In genomic region chr7:80115224-80115590, GRCm38 (mm10) we compare ENCODE assay signal across 8 mouse cellular contexts. TPM values are rescaled to one million over a fixed set of nuclear protein-coding genes. Genes with fewer than 3 reads are reported as not detected.
DNase-seq lines count a peak whose midpoint lies in the region; ATAC-seq and TF ChIP-seq lines count a peak whose summit lies in the region.

Gene Idh2, minus strand, starts transcription at chr7:80115392.

- H3K4me2 ChIP-seq in embryonic facial prominence, embryonic 15.5 days (replicated peaks), result peak within 1 kb of the TSS; percentile 76
- peak within 1 kb of the TSS; percentile 84 for H3K4me2 ChIP-seq in kidney, embryonic 14.5 days (replicated peaks; ENCODE audit: low read depth, low read length)
- peak within 1 kb of the TSS; percentile 66 for H3K4me2 ChIP-seq in limb, embryonic 15.5 days

- H3K9me3 ChIP-seq in embryonic facial prominence, embryonic 15.5 days (replicated peaks), result no peaks in the 10 kb centered on the region
- no peaks in the 10 kb centered on the region for H3K9me3 ChIP-seq in kidney, embryonic 14.5 days (ENCODE audit: control insufficient read depth, low read length)
- H3K9me3 ChIP-seq in limb, embryonic 15.5 days, result no peaks in the 10 kb centered on the region

- H3K4me3 ChIP-seq in bone marrow, adult 2 months (replicated peaks; ENCODE audit: control insufficient read depth, low read depth, low read length), result peak within 1 kb of the TSS; percentile 81
- peak within 1 kb of the TSS; percentile 88 for H3K4me3 ChIP-seq in embryonic facial prominence, embryonic 15.5 days (replicated peaks)
- peak within 1 kb of the TSS; percentile 98 for H3K4me3 ChIP-seq in kidney, embryonic 14.5 days (ENCODE audit: low read length)
- peak within 1 kb of the TSS; percentile 94 for H3K4me3 ChIP-seq in limb, embryonic 15.5 days

- WGBS in bone marrow, adult 2 months, result under 1% methylated on average over 29 of the region's 29 CpGs
- under 1% methylated on average over 28 of the region's 29 CpGs for WGBS in embryonic facial prominence, embryonic 15.5 days
- 0% methylated on average over 24 of the region's 29 CpGs for WGBS in kidney, embryonic 14.5 days
- WGBS in limb, embryonic 15.5 days, result under 1% methylated on average over 29 of the region's 29 CpGs

- ATAC-seq in embryonic facial prominence, embryonic 15.5 days (ENCODE audit: insufficient number of reproducible peaks, low FRiP score, low TSS enrichment, low read depth), result peak; percentile 97
- peak; percentile 97 for ATAC-seq in kidney, embryonic 14.5 days (ENCODE audit: low FRiP score, low TSS enrichment)
- ATAC-seq in limb, embryonic 15.5 days (ENCODE audit: insufficient number of reproducible peaks, low FRiP score, low TSS enrichment, low read depth), result peak; percentile 96

- peak; percentile 69; the same call in 1 of the 2 replicates for TF ChIP-seq POLR2A in bone marrow, adult 2 months (IDR thresholded peaks at IDR 0.05; ENCODE audit: borderline replicate concordance, control insufficient read depth, low read depth, low read length)

- H3K36me3 ChIP-seq in embryonic facial prominence, embryonic 15.5 days, result 0 out of 2 replicates have a peak, but pooled peaks cover 3% of the 10 kb centered on the region
- H3K36me3 ChIP-seq in kidney, embryonic 14.5 days (ENCODE audit: control insufficient read depth, insufficient read depth, low read length), result peaks cover 7% of the 10 kb centered on the region; the same call in 1 of the 2 replicates
- H3K36me3 ChIP-seq in limb, embryonic 15.5 days, result no peaks in the 10 kb centered on the region

- peak; percentile 87 for DNase-seq in 416B (ENCODE audit: low read depth)
- DNase-seq in heart, adult 9 months (ENCODE audit: low spot score in 2 of 2), result peak; percentile 94 to 96
- peak; percentile 55 to 67 for DNase-seq in monocyte, adult 2 months (ENCODE audit: low read depth in 1 of 2, low spot score in 2 of 2)
- DNase-seq in spleen, postnatal 36 days (ENCODE audit: low spot score in 2 of 2), result peak; percentile 88 to 90

- H3K4me1 ChIP-seq in bone marrow, adult 2 months (ENCODE audit: control insufficient read depth, insufficient read depth, low read length), result peaks cover 2% of the 10 kb centered on the region; the same call in 1 of the 2 replicates
- H3K4me1 ChIP-seq in embryonic facial prominence, embryonic 15.5 days, result peaks cover 46% of the 10 kb centered on the region
- peaks cover 29% of the 10 kb centered on the region for H3K4me1 ChIP-seq in kidney, embryonic 14.5 days (ENCODE audit: control insufficient read depth, insufficient read depth, low read length)
- H3K4me1 ChIP-seq in limb, embryonic 15.5 days, result peaks cover 45% of the 10 kb centered on the region

- no peak for TF ChIP-seq CTCF in bone marrow, adult 2 months (IDR thresholded peaks at IDR 0.05; ENCODE audit: control insufficient read depth, insufficient read depth, low read length)

- no peaks in the 10 kb centered on the region for H3K27me3 ChIP-seq in embryonic facial prominence, embryonic 15.5 days
- H3K27me3 ChIP-seq in kidney, embryonic 14.5 days (ENCODE audit: control insufficient read depth, insufficient read depth, low read length), result no peaks in the 10 kb centered on the region
- no peaks in the 10 kb centered on the region for H3K27me3 ChIP-seq in limb, embryonic 15.5 days

- peak within 1 kb of the TSS; percentile 66 for H3K27ac ChIP-seq in bone marrow, adult 2 months (ENCODE audit: control insufficient read depth, insufficient read depth, low read depth, low read length, poor library complexity)
- H3K27ac ChIP-seq in embryonic facial prominence, embryonic 15.5 days (replicated peaks), result peak within 1 kb of the TSS; percentile 96
- H3K27ac ChIP-seq in kidney, embryonic 14.5 days (ENCODE audit: low read depth, low read length), result peak within 1 kb of the TSS; percentile 97
- H3K27ac ChIP-seq in limb, embryonic 15.5 days, result peak within 1 kb of the TSS; percentile 97

- peak within 1 kb of the TSS; percentile 69 for H3K9ac ChIP-seq in embryonic facial prominence, embryonic 15.5 days
- H3K9ac ChIP-seq in kidney, embryonic 14.5 days (ENCODE audit: low read depth, low read length), result peak within 1 kb of the TSS; percentile 99
- peak within 1 kb of the TSS; percentile 89 for H3K9ac ChIP-seq in limb, embryonic 15.5 days

RNA-seq across cellular contexts. Expression of gene Idh2, which starts in this region (rescaled TPM):
- 20.9 and 43.5 TPM in 2 replicates for polyA plus RNA-seq in bone marrow, adult 2 months (2011; ENCODE audit: insufficient read depth, insufficient read length, low replicate concordance, missing spikeins)
- 546 and 574 TPM in 2 replicates for polyA plus RNA-seq in embryonic facial prominence, embryonic 15.5 days (2015; fragmentation: Nextera tagmentation; extraction: Ambion mirVana)
- 549 and 658 TPM in 2 replicates for polyA plus RNA-seq in kidney, embryonic 14.5 days (2014; fragmentation: Nextera tagmentation; extraction: Ambion mirVana)
- 546 and 644 TPM in 2 replicates for polyA plus RNA-seq in limb, embryonic 15.5 days (2015; fragmentation: Nextera tagmentation; extraction: Ambion mirVana)

Comparison
In these comparisons a context has a peak if more than half of its experiments do, and no peak if none do; other contexts are left out.
1. Peak in every context shown above with its lines: DNase-seq, ATAC-seq, H3K4me3 ChIP-seq and H3K27ac ChIP-seq.
2. RNA of gene Idh2 (polyA plus RNA-seq): 549 to 658 TPM in kidney, embryonic 14.5 days, 546 to 644 TPM in limb, embryonic 15.5 days and 546 to 574 TPM in embryonic facial prominence, embryonic 15.5 days; 20.9 to 43.5 TPM in bone marrow, adult 2 months; every median in the first group is over 10 times any median in the second.